Mouse (Mus musculus): ENCODE data around the gene Med19. TPM values are rescaled to one million over a fixed set of nuclear protein-coding genes. Genes with fewer than 3 reads are reported as not detected.

Gene Med19
- polyA plus RNA-seq, 2 experiments = 20.4 to 33.6 TPM

- H3K9ac ChIP-seq (ENCODE audit: low read depth, low read length, severe bottlenecking) = no peak overlapping the region
- H3K36me3 ChIP-seq (ENCODE audit: control insufficient read depth, insufficient read depth, low read length) = no peaks in the 10 kb centered on the region
- no peaks in the 10 kb centered on the region for H3K4me1 ChIP-seq (ENCODE audit: control insufficient read depth, insufficient read depth, low read length)
- no peak overlapping the region for H3K4me3 ChIP-seq (replicated peaks; ENCODE audit: low read length)
- DNase-seq (ENCODE audit: low spot score) = no peak
- no peaks in the 10 kb centered on the region for H3K9me3 ChIP-seq (ENCODE audit: control insufficient read depth, low read length)
- no peak overlapping the region for H3K27ac ChIP-seq (replicated peaks; ENCODE audit: low read depth, low read length)
- no peak for ATAC-seq (ENCODE audit: low FRiP score, low read depth)
- H3K27me3 ChIP-seq (ENCODE audit: control insufficient read depth, insufficient read depth, low read length) = no peaks in the 10 kb centered on the region
- H3K4me2 ChIP-seq (replicated peaks; ENCODE audit: low read depth, low read length, severe bottlenecking) = no peak overlapping the region
- TF ChIP-seq POLR2A (IDR thresholded peaks at IDR 0.05; ENCODE audit: borderline replicate concordance, extremely low read depth, insufficient read depth, insufficient read length) = no peak
These were observed 24.8 kb upstream of the Med19 start for GRCm38 (mm10) chr2:84653354-84653753.

GRCm38 (mm10) chr2:84655864-84656263 is 22.3 kb upstream of the Med19 start:
- Histone ChIP-seq H3K27me3 (ENCODE audit: control insufficient read depth, insufficient read depth, low read length) (no peaks in the 10 kb centered on the region), H3K9ac (ENCODE audit: low read depth, low read length, severe bottlenecking) (no peak overlapping the region), H3K4me1 (ENCODE audit: control insufficient read depth, insufficient read depth, low read length) (no peaks in the 10 kb centered on the region), H3K27ac (replicated peaks; ENCODE audit: low read depth, low read length) (no peak overlapping the region), H3K36me3 (ENCODE audit: control insufficient read depth, insufficient read depth, low read length) (no peaks in the 10 kb centered on the region), H3K4me3 (replicated peaks; ENCODE audit: low read length) (no peak overlapping the region), H3K9me3 (ENCODE audit: control insufficient read depth, low read length) (no peaks in the 10 kb centered on the region), H3K4me2 (replicated peaks; ENCODE audit: low read depth, low read length, severe bottlenecking) (no peak overlapping the region)
- TF ChIP-seq POLR2A (IDR thresholded peaks at IDR 0.05; ENCODE audit: borderline replicate concordance, extremely low read depth, insufficient read depth, insufficient read length) = no peak
- DNase-seq (ENCODE audit: low spot score) = no peak
- 61% methylated on average over 1 of the region's 1 CpGs for WGBS
- ATAC-seq (ENCODE audit: low FRiP score, low read depth) = no peak

- Histone ChIP-seq H3K27ac (replicated peaks; ENCODE audit: low read depth, low read length) (no peak within 1 kb of the TSS), H3K4me2 (replicated peaks; ENCODE audit: low read depth, low read length, severe bottlenecking) (no peak within 1 kb of the TSS), H3K4me3 (replicated peaks; ENCODE audit: low read length) (no peak within 1 kb of the TSS), H3K9ac (ENCODE audit: low read depth, low read length, severe bottlenecking) (no peak within 1 kb of the TSS), H3K36me3 (ENCODE audit: control insufficient read depth, insufficient read depth, low read length) (no peaks in the 10 kb centered on the region), H3K4me1 (ENCODE audit: control insufficient read depth, insufficient read depth, low read length) (no peaks in the 10 kb centered on the region), H3K9me3 (ENCODE audit: control insufficient read depth, low read length) (no peaks in the 10 kb centered on the region), H3K27me3 (ENCODE audit: control insufficient read depth, insufficient read depth, low read length) (no peaks in the 10 kb centered on the region)
- ATAC-seq (ENCODE audit: low FRiP score, low read depth) (no peak), DNase-seq (ENCODE audit: low spot score) (no peak)
- no peak for TF ChIP-seq POLR2A (IDR thresholded peaks at IDR 0.05; ENCODE audit: borderline replicate concordance, extremely low read depth, insufficient read depth, insufficient read length)
- WGBS = 95% methylated on average over 32 of the region's 32 CpGs
These were observed 19.4 kb upstream of the Med19 start, which contains the start of gene Btbd18 for GRCm38 (mm10) chr2:84658806-84659205. Gene Btbd18 (plus strand): TSS chr2:84659079.

GRCm38 (mm10) chr2:84660253-84660652 is 17.9 kb upstream of the Med19 start:
- H3K4me1 ChIP-seq (ENCODE audit: control insufficient read depth, insufficient read depth, low read length) = no peaks in the 10 kb centered on the region
- H3K4me3 ChIP-seq (replicated peaks; ENCODE audit: low read length) = no peak overlapping the region
- no peak overlapping the region for H3K4me2 ChIP-seq (replicated peaks; ENCODE audit: low read depth, low read length, severe bottlenecking)
- DNase-seq (ENCODE audit: low spot score) (no peak), ATAC-seq (ENCODE audit: low FRiP score, low read depth) (no peak)
- H3K9ac ChIP-seq (ENCODE audit: low read depth, low read length, severe bottlenecking) = no peak overlapping the region
- 59% methylated on average over 3 of the region's 3 CpGs for WGBS
- no peak overlapping the region for H3K27ac ChIP-seq (replicated peaks; ENCODE audit: low read depth, low read length)
- H3K27me3 ChIP-seq (ENCODE audit: control insufficient read depth, insufficient read depth, low read length) = no peaks in the 10 kb centered on the region
- H3K36me3 ChIP-seq (ENCODE audit: control insufficient read depth, insufficient read depth, low read length) = no peaks in the 10 kb centered on the region
- no peak for TF ChIP-seq POLR2A (IDR thresholded peaks at IDR 0.05; ENCODE audit: borderline replicate concordance, extremely low read depth, insufficient read depth, insufficient read length)
- H3K9me3 ChIP-seq (ENCODE audit: control insufficient read depth, low read length) = no peaks in the 10 kb centered on the region

GRCm38 (mm10) chr2:84662866-84663265 is 15.3 kb upstream of the Med19 start:
- no peak overlapping the region for H3K9ac ChIP-seq (ENCODE audit: low read depth, low read length, severe bottlenecking)
- no peaks in the 10 kb centered on the region for H3K4me1 ChIP-seq (ENCODE audit: control insufficient read depth, insufficient read depth, low read length)
- no peak for ATAC-seq (ENCODE audit: low FRiP score, low read depth)
- no peaks in the 10 kb centered on the region for H3K27me3 ChIP-seq (ENCODE audit: control insufficient read depth, insufficient read depth, low read length)
- H3K4me3 ChIP-seq (replicated peaks; ENCODE audit: low read length) = no peak overlapping the region
- no peak overlapping the region for H3K4me2 ChIP-seq (replicated peaks; ENCODE audit: low read depth, low read length, severe bottlenecking)
- DNase-seq (ENCODE audit: low spot score) = peak; percentile 65
- TF ChIP-seq POLR2A (IDR thresholded peaks at IDR 0.05; ENCODE audit: borderline replicate concordance, extremely low read depth, insufficient read depth, insufficient read length) = no peak
- no peak overlapping the region for H3K27ac ChIP-seq (replicated peaks; ENCODE audit: low read depth, low read length)
- no peaks in the 10 kb centered on the region for H3K9me3 ChIP-seq (ENCODE audit: control insufficient read depth, low read length)
- H3K36me3 ChIP-seq (ENCODE audit: control insufficient read depth, insufficient read depth, low read length) = no peaks in the 10 kb centered on the region
- 28% methylated on average over 2 of the region's 2 CpGs for WGBS

GRCm38 (mm10) chr2:84666081-84666480 is 12.1 kb upstream of the Med19 start:
- ATAC-seq (ENCODE audit: low FRiP score, low read depth) (no peak), DNase-seq (ENCODE audit: low spot score) (no peak)
- 69% methylated on average over 12 of the region's 12 CpGs for WGBS
- no peak overlapping the region for H3K27ac ChIP-seq (replicated peaks; ENCODE audit: low read depth, low read length)
- no peak for TF ChIP-seq POLR2A (IDR thresholded peaks at IDR 0.05; ENCODE audit: borderline replicate concordance, extremely low read depth, insufficient read depth, insufficient read length)
- H3K9me3 ChIP-seq (ENCODE audit: control insufficient read depth, low read length) = no peaks in the 10 kb centered on the region
- peaks cover 7% of the 10 kb centered on the region for H3K4me1 ChIP-seq (ENCODE audit: control insufficient read depth, insufficient read depth, low read length)
- H3K4me3 ChIP-seq (replicated peaks; ENCODE audit: low read length) = no peak overlapping the region
- no peaks in the 10 kb centered on the region for H3K27me3 ChIP-seq (ENCODE audit: control insufficient read depth, insufficient read depth, low read length)
- peaks cover 10% of the 10 kb centered on the region; the same call in 1 of the 2 replicates for H3K36me3 ChIP-seq (ENCODE audit: control insufficient read depth, insufficient read depth, low read length)
- H3K9ac ChIP-seq (ENCODE audit: low read depth, low read length, severe bottlenecking) = no peak overlapping the region
- no peak overlapping the region for H3K4me2 ChIP-seq (replicated peaks; ENCODE audit: low read depth, low read length, severe bottlenecking)

Data from limb, embryonic 14.5 days (tissue).